Mouse (Mus musculus) testis, adult 2 months (tissue): Measurements from ENCODE around the gene F830045P16Rik. TPM values are rescaled to one million over a fixed set of nuclear protein-coding genes. Genes with fewer than 3 reads are reported as not detected.
A peak's percentile ranks its signal among the peaks of the same experiment; 100 is the strongest.

ENCODE experiments used
- H3K27ac ChIP-seq: fragments of 200-500 bp; 2 replicates; pipeline ENCODE4 v1.5.1; 2012; ENCODE audit warnings: low read depth, low read length; ENCODE audit not compliant: control insufficient read depth, insufficient read depth
- H3K27me3 ChIP-seq: fragments of 200-500 bp; 2 replicates; pipeline ENCODE4 v1.6.1; 2012; ENCODE audit warnings: mild to moderate bottlenecking, low read length, moderate library complexity; ENCODE audit not compliant: control insufficient read depth, insufficient read depth
- H3K36me3 ChIP-seq: fragments of 200-500 bp; 2 replicates; pipeline ENCODE4 v1.6.1; 2012; ENCODE audit warnings: mild to moderate bottlenecking, low read length; ENCODE audit not compliant: control insufficient read depth, insufficient read depth
- H3K4me1 ChIP-seq: fragments of 200-500 bp; 2 replicates; pipeline ENCODE4 v1.6.1; 2012; ENCODE audit warnings: low read length; ENCODE audit not compliant: control insufficient read depth, insufficient read depth
- H3K4me3 ChIP-seq: fragments of 200-500 bp; 2 replicates; pipeline ENCODE4 v1.5.1; 2012; ENCODE audit warnings: low read depth, mild to moderate bottlenecking, low read length, moderate library complexity, mixed read lengths; ENCODE audit not compliant: control insufficient read depth
- CTCF ChIP-seq: fragments of 200-500 bp; IDR thresholded peaks from 2 replicates; pipeline ENCODE4 v1.5.1; 2012; ENCODE audit warnings: low read depth, mild to moderate bottlenecking, inconsistent platforms, low read length, moderate library complexity; ENCODE audit not compliant: control insufficient read depth, insufficient read depth, insufficient replicate concordance
- POLR2A ChIP-seq: fragments of 200-500 bp; IDR thresholded peaks from 2 replicates; pipeline ENCODE4 v1.6.1; 2012; ENCODE audit warnings: low read depth, mild to moderate bottlenecking, inconsistent platforms, low read length, moderate library complexity; ENCODE audit not compliant: control insufficient read depth
- polyA plus RNA-seq: library from polyadenylated mRNA; depleted of rRNA; stranded (reverse); fragments of >200 nt; gene quantifications from 2 replicates; pipeline ENCODE4 v1.2.3, GENCODE M21; 2012

F830045P16Rik gene
- polyA plus RNA-seq, 1 experiment, result not detected

DNA sequence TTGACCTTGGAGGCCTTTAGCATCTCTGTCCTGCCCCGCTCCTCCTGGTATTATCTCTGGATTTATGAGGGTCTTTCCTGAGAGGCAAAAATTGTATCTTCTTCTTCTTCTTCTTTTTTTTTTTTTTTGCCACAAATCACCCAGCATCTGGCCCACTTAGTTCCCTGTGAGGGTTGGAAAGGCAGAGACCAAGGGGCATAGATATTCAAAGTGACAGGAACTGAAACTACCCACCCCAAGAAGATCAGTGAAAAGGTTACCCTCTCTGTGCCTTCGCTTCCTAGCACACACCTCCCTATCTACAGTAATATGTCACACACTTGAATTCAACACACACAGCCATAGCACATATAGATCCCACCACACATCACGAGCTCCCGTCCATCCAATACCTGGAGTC, 38.7 kb upstream of the F830045P16Rik start:
- TF ChIP-seq POLR2A (no peak), CTCF (no peak)
- no peaks in the 10 kb centered on the region for H3K36me3 ChIP-seq
- H3K4me1 ChIP-seq, result peaks cover 8% of the 10 kb centered on the region
- no peak overlapping the region for H3K27ac ChIP-seq
- H3K4me3 ChIP-seq, result no peak overlapping the region
- H3K27me3 ChIP-seq, result no peaks in the 10 kb centered on the region

- no peaks in the 10 kb centered on the region for H3K27me3 ChIP-seq
- TF ChIP-seq POLR2A, result no peak
- TF ChIP-seq CTCF, result no peak
- H3K36me3 ChIP-seq, result no peaks in the 10 kb centered on the region
- peaks cover 8% of the 10 kb centered on the region for H3K4me1 ChIP-seq
- H3K27ac ChIP-seq, result no peak overlapping the region
- peak overlapping the region; percentile 3; the same call in 1 of the 2 replicates for H3K4me3 ChIP-seq
Observed at GRCm38 (mm10) chr2:129574395-129575046, 38.1 kb upstream of the F830045P16Rik start.

DNA sequence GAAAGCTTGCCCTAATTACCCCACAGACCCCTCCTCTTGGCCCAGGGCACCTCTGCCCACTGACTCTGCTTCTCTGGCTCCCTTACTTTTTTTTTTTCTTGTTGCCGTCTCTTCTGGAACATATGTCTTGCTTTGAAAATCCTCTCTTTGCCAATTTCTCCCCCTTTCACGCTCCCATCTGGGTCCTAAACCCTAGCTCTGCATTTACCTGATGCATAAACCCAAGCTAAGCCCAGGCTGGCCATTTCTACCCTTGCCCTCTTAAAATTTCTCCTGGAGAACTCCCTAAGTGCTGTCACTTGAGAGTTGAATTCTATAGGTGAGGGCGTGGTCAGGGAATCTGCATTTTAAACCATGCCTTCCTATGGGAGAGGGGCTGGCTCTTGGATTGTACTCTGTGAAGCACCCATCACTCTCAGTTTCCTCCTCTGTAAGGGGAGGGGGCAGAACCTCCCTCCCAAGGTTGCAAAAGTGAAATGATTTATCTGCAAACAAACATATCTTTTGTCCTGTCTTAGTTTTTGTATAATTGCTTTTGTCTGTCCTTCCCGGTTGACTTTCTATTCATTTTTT, 37.4 kb upstream of the F830045P16Rik start:
- H3K4me3 ChIP-seq, result no peak overlapping the region
- peaks cover 8% of the 10 kb centered on the region for H3K4me1 ChIP-seq
- TF ChIP-seq CTCF, result no peak
- TF ChIP-seq POLR2A, result no peak
- H3K27ac ChIP-seq, result no peak overlapping the region
- no peaks in the 10 kb centered on the region for H3K36me3 ChIP-seq
- H3K27me3 ChIP-seq, result no peaks in the 10 kb centered on the region

- peaks cover 5% of the 10 kb centered on the region for H3K4me1 ChIP-seq
- H3K36me3 ChIP-seq, result no peaks in the 10 kb centered on the region
- H3K4me3 ChIP-seq, result no peak overlapping the region
- no peaks in the 10 kb centered on the region for H3K27me3 ChIP-seq
- TF ChIP-seq POLR2A (no peak), CTCF (no peak)
- no peak overlapping the region for H3K27ac ChIP-seq
Observed at GRCm38 (mm10) chr2:129569556-129569955, 33.2 kb upstream of the F830045P16Rik start.

DNA sequence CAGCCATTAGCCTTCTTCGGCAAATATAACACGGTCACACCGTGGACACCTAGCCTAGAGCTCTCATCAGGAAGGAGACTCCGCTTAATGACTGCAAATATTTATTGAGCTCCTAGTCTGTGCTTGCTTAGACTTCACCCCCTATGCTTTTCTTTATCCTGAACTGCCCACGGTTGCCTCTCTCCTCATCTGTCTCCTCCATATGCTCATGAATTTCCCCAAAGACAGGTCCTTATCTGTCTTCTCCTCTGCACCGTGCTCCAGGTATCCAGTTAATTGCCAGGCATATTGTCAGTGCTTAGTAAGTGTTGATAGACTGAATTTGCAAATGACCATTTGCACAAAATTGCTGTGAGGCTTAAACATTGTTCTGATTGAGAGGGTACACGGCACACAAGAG, 32.7 kb upstream of the F830045P16Rik start:
- Histone ChIP-seq H3K4me3 (no peak overlapping the region), H3K4me1 (peaks cover under 1% of the 10 kb centered on the region), H3K36me3 (no peaks in the 10 kb centered on the region), H3K27me3 (no peaks in the 10 kb centered on the region), H3K27ac (no peak overlapping the region)
- TF ChIP-seq POLR2A (no peak), CTCF (no peak)

DNA sequence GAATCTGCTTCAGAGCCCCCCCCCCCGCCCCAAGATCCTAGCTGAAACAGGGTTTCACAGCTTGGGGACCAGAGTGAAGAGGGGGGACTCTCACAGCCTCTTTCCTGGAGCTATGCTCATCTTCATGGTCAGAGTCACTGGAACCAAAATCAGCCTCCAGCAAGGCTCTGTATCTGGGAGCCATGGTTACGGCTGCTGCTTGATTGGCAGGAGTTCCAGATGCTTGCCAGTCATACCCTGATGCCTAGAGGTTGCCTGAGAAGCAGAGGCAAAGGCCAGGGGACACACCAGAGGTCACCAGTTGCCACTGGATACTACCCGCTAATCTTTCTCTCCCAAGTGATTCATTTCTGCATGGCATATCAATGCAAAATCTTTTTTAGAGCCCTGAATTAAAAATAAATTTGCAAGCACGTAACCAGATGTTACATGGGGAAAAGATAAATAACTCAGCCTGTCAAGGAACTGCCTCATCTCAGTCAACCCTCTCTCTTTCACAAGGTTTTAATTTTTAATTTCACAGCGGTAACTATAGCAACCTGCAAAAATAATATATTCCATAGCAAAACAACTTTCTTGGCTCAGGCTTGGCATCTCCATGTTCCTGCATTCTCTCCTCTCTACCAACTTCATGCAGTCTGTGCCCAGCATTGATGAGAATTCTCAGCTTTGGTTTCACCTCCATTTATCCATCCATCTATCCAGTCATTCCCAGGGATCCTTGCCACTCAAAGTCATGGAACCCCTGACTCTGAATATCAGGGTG, 27.7 kb upstream of the F830045P16Rik start:
- TF ChIP-seq POLR2A (no peak), CTCF (no peak)
- no peaks in the 10 kb centered on the region for H3K4me1 ChIP-seq

GRCm38 (mm10) chr2:129561796-129562195, 25.4 kb upstream of the F830045P16Rik start:
- Histone ChIP-seq H3K4me3 (no peak overlapping the region), H3K27ac (no peak overlapping the region), H3K4me1 (no peaks in the 10 kb centered on the region), H3K27me3 (no peaks in the 10 kb centered on the region), H3K36me3 (no peaks in the 10 kb centered on the region)
- TF ChIP-seq CTCF (no peak), POLR2A (no peak)

More for the DNA sequence above, 27.7 kb upstream of the F830045P16Rik start:
- H3K4me3 ChIP-seq, result no peak overlapping the region
- no peaks in the 10 kb centered on the region for H3K27me3 ChIP-seq
- no peaks in the 10 kb centered on the region for H3K36me3 ChIP-seq
- no peak overlapping the region for H3K27ac ChIP-seq
